Mouse (Mus musculus) adipocyte (in vitro differentiated cells): ENCODE results near the gene Ifrd2.
A peak's percentile ranks its signal among the peaks of the same experiment; 100 is the strongest.
"Not testable (repeated sequence)": the region's sequence is repeated elsewhere in the genome, so short reads cannot be mapped to it uniquely, and the experiment has no call there.

ENCODE experiments used
- DNase-seq: peaks from one replicate; pipeline ENCODE4 v3.0.0-alpha.2; 2016; ENCODE audit warnings: low spot score

Ifrd2 gene

DNA sequence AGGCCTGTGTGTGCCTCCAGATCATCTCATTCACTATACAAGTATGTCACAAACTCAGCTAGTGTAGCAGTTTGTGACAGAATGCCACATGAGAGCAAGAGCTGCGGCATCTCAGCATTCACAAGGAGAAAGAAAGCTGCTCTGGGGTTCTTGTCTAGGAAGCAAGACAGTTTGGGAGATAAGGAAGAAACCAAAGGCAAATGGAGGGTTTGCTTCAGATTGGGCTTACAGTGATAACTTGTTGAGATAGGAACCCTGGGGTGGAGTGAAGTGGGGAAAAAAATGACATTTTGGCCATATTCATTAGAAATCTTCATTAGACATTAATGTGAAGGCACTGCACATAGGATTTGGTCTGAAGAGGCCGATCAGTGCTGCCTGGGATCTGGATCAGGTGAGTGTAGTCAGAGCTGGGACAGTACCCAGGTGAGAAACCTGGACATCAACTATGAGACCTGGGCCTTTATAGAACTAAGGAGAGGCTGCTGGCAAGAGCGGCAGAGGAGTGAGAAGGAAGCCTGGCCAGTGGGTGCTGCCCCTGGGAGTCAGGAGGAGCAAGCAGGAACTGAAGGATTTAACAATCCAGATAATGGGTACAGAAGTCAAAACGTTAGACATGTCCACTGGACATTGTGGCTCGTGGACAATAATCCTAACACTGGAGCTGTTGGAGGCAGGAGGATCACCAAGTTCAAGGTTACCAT lies 34.6 kb upstream of the Ifrd2 start:
- no peak for DNase-seq

DNA sequence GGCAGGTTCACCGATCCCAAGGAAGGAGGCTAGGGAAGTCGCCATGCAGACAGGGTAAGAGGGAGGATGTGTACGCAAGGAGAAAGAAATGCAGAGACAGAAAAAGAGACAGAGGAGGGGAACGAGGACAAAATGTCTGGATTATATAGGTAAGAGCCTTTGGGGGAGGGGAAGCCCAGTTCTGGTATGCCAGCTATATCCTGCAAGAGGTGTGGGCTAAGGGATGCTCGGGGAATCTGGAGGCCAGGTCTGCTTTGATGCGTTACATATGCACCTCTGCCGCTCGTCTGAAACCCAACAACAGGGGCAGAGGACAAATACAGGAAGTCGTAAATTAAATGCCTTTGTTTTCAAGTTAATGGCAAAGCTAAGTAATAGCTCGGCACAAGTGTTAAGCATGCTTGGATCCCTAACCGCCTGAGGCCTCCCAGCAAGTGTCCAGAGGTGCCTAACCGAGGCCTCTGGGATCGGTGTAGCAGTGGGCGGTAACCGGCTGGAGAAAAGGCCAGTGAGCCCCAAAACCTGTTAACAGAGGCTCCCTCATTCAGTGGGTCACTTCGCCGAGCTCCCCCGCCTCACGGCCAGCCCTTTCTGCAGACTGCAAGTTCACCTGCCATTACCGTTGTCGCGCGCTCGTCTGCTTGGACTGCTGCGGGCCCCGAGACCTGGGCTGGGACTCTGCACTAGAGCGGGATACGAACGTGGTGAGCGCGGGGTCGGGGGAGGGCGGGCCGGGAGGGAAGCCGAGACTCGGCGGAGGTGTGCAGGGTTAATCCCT lies 33.7 kb upstream of the Ifrd2 start:
- DNase-seq = no peak

DNA sequence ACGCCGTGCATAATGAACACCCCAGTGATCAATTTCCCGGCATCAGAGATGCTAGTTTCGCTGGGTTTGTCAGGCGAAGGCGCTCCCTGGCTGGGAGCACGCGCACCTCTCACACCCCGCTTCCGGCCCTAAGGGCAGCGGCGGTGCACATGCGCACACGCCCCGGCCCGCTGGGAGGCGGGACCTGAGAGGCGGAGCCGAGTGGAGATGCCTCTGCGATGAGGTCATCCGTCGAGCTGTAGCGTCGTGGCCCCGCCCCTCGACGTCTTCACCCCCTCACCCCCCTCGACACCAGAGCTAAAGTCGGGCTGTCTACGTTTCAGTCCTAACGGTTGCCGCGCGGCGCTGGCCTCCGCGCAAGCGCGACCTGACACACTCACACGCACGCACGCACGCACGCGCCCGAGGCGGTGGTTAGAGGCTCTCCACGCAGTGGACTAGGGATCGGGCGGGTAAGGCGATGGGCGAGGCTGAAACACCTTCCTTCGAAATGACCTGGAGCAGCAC lies 33.1 kb upstream of the Ifrd2 start:
- DNase-seq = peak; percentile 97

DNA sequence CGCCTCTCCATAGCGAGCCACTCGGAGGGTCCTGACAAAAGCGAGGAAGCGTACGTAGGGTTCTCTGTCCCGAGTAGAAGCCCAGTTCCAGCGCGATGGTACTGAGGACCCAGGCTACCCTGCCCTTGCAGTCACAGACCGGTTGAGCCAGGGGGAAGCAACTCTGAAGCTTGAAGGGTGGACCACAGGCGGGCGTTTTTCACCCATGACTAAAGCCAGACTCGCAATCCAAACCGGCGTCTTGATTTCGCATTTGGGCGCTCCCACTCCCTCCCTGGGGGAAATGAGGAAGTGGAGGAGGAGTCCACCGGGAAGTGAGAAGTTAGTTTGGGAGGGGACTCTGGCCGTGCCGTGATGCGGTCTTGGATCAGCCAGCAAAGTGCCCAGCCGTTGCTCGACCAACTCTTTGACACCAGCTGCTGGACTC lies 32.4 kb upstream of the Ifrd2 start:
- peak; percentile 71 for DNase-seq

DNA sequence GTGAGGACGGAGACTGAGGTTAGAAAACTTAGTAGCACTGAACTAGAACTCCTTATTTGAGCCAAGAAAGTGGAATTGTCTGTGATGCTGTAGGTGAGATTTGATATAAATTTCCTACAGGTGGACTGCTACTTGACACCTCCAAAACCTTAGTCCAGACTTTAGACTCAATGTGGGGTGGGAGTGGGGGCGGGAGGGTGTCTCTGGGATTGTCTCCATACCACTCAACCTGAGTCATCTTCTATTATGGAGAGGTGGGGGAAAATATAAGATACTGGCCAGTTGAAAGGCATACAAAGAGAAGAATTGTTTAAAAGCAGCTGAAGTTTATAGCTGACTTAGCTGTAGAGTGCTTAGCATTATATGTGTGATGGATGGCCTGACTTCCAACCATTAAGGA lies 31.7 kb upstream of the Ifrd2 start:
- no peak for DNase-seq

DNA sequence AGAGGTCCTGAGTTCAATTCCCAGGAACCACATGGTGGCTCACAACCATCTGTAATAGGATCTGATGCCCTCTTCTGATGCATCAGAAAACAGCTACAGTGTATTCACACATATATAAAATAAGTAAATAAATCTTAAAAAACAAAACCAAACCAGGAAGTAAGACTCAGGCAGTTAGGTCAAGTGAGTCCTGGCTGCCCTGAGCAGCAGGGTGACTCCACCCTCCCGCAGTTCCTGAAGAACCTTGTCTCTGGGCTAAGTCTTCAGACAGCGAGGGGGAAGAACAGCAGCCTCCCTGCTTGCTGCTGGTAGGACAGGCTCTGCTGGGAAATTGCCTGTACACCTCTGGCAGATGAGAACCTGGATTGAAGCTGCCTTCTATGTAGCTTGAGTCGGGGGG lies 31.1 kb upstream of the Ifrd2 start:
- no peak for DNase-seq

DNA sequence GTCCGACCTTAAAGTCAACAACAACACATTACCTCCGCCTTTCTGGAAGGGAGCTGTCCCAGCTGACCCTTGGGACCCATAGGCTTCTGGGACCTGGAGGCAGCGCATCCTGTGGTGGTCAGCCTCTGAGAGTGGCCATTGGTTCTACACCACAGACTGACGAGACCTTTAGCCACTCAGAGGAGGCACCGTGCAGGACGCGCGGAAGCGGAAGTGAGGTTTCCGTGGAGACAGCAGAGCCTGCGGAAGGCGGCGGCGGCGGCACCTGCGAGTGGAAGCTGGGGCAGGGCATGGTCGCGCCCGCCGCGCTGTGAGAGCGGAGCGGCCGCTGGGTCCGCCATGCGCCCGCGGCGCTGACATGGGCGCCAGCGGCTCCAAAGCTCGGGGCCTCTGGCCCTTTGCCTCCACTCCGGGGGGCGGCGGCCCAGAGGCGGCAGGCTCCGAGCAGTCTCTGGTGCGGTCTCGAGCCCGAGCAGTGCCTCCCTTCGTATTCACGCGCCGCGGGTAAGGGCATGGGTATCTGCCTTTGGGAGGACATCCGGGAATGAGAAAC lies 24.3 kb upstream of the Ifrd2 start, which contains the start of gene Tusc2:
Gene Tusc2, plus strand, starts transcription at position 227 of the 553 bp plus-strand sequence.
- DNase-seq = peak; percentile 96

DNA sequence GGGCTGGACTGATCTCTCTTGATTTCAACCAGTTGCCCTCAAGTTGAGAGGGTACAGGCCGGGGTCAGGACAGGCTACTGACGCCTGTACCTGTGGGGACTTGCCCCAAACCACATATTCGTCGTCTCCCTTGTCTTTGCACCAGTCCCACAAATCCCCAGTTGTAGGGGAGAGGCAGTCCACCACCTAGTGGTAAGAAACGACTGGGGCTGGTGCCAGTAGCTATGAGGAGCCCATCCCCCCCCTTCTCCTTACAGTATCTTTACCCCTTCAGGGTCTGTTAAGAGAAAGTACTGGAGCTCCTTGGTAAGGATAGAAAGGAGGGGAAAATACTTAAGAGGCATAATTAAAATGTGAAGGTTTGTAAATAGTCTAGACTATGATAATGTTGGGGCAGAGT lies 21.9 kb upstream of the Ifrd2 start:
- not testable (repeated sequence) for DNase-seq

DNA sequence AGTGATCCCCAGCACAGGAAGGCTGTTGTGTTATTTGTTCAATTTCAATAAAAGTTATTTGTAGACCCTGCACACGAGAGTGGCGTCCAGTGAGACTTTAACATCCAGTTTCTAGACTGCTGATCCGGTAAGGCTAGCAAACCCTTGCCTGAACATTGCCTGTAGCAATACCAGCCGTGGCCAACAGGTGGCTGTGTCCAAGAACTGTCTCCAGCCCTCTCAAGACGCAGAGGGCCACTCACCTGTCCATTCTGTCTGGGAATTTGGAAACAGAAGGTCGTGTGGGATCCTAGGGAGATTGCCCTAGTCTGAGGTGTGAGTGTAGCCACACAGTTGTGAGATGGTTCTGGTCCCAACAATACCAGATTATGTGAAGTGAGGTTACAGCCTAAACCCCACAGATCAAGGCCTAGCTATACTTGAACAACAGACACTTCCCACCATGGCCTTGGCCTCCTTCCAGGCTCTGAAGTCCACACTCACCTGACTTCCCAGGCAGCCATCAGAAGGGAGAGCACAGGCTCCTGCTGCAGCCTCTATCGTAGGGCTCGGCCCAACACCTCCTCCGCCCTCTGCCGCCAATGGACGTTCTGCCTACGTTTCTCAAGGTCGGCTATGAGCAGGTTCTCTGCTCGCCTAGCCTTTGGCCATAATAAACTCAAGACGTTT lies 21.3 kb upstream of the Ifrd2 start:
- DNase-seq = peak; percentile 78

DNA sequence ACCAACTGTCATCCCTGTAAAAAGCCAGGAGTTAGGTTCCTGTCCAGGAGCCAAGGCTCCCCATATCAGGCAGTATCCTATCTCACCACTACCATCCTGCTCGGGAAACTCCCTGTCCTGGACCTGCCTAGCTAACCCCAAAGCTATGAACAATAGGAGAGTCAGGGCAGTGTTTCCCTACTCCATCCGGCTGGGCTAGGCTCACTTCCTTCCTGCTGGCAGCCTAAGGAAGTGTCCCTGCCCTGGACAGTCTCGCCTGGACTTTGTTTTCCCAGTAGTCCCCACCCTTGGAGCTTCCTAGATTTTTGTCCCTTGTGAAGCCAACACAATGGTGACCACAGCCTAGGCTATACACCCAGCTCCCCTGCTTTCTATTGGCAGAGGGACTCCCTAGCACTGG lies 20.6 kb upstream of the Ifrd2 start:
- no peak for DNase-seq

DNA sequence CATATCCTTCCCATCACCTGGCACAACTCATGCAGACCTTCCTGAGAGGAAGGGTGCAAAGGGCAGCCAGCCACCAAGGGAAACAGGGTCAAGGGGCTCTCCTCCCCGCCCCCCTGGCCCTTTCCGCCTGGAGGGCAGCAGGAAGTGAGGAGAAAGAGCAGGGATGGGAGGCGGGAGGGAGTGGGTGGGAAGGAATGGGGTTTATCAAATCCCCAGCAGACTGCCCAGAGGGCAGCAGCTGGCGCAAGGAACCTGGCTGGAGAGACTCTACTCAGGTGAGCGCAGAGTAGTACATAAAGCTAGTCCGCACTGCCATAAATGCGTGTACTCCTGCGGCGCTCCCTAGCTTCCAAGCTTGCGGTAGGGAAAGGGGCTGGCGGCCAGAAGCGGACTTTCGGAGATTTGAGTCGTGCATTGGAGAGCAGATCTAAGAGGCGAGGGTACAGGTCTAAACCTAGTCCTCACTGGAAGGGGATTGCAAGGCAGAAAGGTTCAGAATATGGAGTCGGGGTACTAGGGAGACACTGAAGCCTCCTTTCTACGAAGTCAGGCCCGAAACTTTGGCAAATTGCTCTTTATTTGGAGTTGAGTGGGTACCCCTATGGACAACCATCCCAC lies 19.6 kb upstream of the Ifrd2 start, which contains the start of gene Hyal2:
Gene Hyal2, plus strand, starts transcription at position 244 of the 618 bp plus-strand sequence.
- no peak for DNase-seq

DNA sequence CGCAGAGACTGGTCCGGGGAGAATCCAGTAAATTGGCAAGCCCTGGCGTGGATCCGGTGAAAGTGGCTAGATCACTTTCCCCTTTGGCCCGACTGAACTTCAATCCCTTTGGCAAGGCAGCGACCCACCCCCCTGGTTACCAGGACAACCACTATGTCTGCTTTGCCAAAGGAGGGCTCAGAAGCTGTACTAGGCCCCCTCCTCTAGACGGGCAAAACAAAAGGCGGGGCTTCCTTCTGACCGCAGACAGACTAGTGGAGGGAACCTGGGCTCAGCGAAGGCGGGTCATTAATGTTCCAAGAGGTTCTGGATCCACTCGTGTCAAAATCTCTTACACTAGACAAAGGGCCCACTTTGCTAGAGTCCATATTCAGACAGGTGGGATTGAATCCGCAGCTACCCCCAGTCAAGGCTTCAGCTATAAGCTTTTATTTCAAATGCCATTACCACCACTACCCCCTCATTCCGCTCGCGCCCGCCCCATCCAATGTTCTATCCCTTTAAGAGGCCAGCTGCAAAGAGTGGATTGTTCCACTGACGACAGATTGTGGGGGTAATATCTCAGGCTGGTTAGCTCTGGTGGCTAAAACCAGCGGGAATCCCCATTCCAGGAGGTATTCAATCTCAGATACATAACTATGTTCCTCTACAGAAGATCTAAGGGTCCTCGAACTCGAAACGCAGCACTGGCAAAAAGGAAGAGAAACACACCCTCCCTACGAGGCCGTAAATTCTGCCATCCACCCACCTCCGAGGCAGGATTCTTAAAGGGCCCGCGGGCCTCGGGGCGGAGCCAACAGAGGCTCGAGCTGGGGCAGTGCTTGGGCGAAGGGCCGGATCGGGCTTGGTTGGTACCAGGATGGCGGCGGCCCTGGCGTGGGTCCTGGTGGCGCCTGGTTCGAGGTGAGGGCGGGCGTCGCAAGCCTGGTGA lies 18.8 kb upstream of the Ifrd2 start:
- DNase-seq = peak; percentile 90

DNA sequence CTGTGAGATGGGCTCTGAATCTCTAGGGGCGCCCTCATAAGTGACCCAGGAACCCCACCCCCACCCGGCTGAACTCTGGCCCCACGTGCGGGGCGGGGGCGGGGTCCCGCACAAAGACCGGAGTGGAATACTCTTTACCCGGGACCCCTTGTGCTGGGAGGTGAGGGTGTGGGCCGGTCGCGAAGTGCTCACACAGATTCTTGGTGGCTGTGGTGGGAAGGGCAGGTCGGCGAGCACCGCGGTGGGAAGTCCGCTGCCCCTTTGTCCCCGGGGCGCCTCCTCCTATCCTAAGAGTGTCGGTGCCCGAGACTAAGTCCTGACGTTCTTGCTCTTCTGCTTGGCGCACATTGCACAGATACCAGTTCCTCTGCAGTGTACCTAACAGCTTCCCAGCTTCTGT lies 18.2 kb upstream of the Ifrd2 start:
- no peak for DNase-seq

DNA sequence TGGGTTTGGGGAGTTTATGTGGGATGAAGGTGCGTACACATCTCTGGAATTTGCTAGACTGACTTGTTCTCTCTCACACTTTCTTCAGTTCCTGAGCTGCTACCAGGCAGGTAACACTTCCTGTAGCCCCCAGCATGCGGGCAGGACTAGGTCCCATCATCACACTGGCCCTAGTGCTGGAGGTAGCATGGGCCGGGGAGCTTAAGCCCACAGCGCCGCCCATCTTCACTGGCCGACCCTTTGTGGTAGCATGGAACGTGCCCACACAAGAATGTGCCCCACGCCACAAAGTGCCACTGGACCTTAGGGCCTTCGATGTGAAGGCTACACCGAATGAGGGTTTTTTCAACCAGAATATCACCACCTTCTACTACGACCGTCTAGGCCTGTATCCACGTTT lies 17.4 kb upstream of the Ifrd2 start:
- DNase-seq = no peak

DNA sequence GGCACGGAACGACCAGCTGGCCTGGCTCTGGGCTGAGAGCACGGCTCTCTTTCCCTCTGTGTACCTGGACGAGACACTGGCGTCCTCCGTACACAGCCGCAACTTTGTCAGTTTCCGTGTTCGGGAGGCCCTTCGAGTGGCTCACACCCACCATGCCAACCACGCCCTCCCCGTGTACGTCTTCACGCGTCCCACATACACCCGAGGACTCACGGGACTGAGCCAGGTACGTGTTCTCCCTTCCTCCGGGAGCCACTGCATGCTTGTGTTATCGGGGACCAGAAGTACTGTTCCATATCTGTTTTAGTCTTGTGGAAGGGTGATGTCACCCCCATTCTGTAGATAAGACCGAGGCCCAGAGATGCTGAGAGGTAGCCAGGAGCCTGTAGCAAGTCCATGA lies 16.6 kb upstream of the Ifrd2 start:
- DNase-seq = no peak

DNA sequence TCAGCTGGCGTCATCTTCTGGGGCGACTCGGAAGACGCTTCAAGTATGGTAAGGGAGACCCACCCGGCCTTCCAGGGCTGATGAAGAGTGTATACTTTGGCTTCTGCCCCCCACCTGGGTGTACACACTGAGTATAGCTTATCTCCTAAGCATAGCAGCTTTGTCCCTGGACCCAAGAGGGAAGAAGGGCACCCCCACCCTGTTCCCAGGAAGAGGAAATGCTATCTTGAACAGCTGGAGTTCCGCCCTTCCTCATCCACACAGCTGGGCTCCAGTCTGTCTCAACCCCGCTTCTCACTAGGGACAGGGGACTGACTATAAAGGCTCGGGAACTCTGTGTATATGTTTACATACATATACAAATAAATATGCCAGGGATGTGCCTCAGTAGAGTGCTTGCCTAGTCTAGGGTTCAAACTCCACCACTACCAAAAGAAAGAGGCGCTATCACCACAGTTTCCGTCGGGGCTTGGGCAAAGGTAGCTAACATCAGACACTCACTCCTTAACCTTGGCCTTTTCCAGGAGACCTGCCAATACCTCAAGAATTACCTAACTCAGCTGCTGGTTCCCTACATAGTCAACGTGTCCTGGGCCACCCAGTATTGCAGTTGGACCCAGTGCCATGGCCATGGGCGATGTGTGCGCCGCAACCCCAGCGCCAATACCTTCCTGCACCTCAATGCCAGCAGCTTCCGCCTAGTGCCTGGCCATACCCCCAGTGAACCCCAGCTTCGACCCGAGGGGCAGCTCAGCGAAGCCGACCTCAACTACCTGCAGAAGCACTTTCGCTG lies 15.7 kb upstream of the Ifrd2 start:
- no peak for DNase-seq

DNA sequence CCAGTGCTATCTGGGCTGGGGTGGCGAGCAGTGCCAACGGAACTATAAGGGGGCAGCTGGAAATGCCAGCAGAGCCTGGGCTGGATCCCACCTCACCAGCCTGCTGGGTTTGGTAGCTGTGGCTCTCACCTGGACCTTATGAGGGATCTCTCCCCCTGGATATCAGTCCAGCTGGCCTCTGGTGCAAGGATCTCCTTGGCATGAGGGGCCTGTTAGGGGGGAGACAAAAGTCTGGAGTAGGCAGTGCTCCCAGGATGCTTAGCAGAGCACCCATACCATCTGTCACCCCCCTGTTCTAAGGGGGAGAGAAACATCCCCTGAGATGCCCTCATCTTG lies 15.1 kb upstream of the Ifrd2 start:
- no peak for DNase-seq

DNA sequence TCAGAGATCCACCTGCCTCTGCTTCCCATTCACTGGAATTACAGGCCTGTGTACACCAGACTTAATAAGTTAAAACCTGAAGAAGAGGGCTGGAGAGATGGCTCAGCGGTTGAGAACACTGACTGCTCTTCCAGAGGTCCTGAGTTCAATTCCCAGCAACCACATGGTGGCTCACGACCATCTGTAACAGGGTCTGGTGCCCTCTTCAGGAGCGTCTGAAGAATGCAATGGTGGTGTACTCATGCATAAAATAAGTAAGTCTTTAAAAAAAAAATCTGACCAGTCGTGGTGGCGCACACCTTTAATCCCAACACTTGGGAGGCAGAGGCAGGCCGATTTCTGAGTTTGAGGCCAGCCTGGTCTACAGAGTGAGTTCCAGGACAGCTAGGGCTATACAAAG lies 13.7 kb upstream of the Ifrd2 start:
- DNase-seq = not testable (repeated sequence)

DNA sequence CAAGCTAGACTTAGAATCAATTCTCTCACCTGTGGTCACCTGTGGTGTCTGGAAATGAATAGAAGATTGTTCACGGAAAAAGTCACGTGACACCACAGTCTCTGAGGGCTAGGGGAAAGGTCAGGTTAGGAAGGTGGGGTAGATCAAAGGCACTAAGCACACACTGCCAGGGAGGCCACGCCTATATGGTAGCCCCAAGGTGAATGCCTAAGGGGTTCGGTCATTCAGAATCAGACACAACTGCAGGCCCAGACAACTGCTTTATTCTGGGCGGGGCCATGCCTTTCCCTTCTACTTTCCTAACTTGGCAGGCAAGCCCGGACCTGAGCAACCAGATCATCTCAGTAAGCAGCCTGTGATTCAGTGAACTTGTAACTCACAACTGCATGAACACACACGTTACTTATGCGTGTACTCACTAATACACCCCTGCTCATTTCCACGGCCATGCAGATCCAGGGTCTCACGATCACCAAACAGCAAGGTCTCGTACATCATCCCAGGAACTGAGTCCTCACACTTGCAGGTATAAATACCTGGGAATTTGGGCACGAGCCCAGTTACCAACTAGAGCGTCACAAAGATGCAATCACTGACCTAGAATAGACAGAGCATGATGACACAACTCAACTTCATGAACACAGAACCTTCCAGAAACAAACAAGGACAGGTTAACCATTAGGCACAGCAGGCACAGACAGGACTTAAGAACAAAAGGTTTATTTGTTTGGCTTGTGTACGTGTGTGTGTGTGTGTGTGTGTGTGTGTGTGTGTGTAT lies 11.7 kb upstream of the Ifrd2 start:
- no peak for DNase-seq
